ENCODE assay signal across 14 mouse cellular contexts in genomic region chr11:121056536-121057236, GRCm38 (mm10). TPM values are rescaled to one million over a fixed set of nuclear protein-coding genes. Genes with fewer than 3 reads are reported as not detected.
DNase-seq lines count a peak whose midpoint lies in the region; ATAC-seq and TF ChIP-seq lines count a peak whose summit lies in the region.
"Had no signal": no experiment of that assay in that cellular context is flagged by ENCODE, and none has a peak within 500 bp of the region (broad histone marks: within the 10 kb centered on the region; RNA-seq: fewer than 3 reads in every experiment).

No protein-coding gene starts in this region.

- no peak overlapping the region for H3K27ac ChIP-seq in embryonic facial prominence, embryonic 15.5 days (replicated peaks)
- H3K27ac ChIP-seq in layer of hippocampus, adult 2 months, result no peak overlapping the region
- H3K27ac ChIP-seq in left cerebral cortex, adult 2 months, result no peak overlapping the region
- H3K27ac ChIP-seq: heart, embryonic 13.5 days had no signal

- 42% methylated on average over 7 of the region's 7 CpGs for WGBS in embryonic facial prominence, embryonic 15.5 days

- peak; percentile 29; the same call in 1 of the 2 replicates for ATAC-seq in embryonic facial prominence, embryonic 15.5 days (ENCODE audit: insufficient number of reproducible peaks, low FRiP score, low TSS enrichment, low read depth)
- ATAC-seq: forebrain, embryonic 16.5 days; inflammation-experienced regulatory T-cells, adult 6 months had no signal

- H3K4me1 ChIP-seq in embryonic facial prominence, embryonic 15.5 days, result peaks cover 10% of the 10 kb centered on the region; the same call in 1 of the 2 replicates

- no peak for TF ChIP-seq CTCF in layer of hippocampus, adult 2 months (conservative IDR thresholded peaks at IDR 0.05)
- TF ChIP-seq CTCF in left cerebral cortex, adult 2 months (IDR thresholded peaks at IDR 0.05), result no peak

- no peaks in the 10 kb centered on the region for H3K27me3 ChIP-seq in embryonic facial prominence, embryonic 15.5 days

- H3K36me3 ChIP-seq in embryonic facial prominence, embryonic 15.5 days, result no peaks in the 10 kb centered on the region
- H3K36me3 ChIP-seq: heart, embryonic 13.5 days had no signal

- intact Hi-C loops in left cerebral cortex, adult 2 months (cut with DNase I), result no loop called here

- no peak overlapping the region for H3K4me3 ChIP-seq in embryonic facial prominence, embryonic 15.5 days (replicated peaks)
- no peak overlapping the region for H3K4me3 ChIP-seq in layer of hippocampus, adult 2 months
- H3K4me3 ChIP-seq in left cerebral cortex, adult 2 months, result no peak overlapping the region
- H3K4me3 ChIP-seq: heart, embryonic 13.5 days; myocyte had no signal

- peak; percentile 58 for DNase-seq in adipocyte (ENCODE audit: low spot score)
- peak; percentile 70 for DNase-seq in kidney, postnatal 10 days
- DNase-seq in lung, postnatal 10 days, result peak; percentile 46
- DNase-seq in layer of hippocampus, adult 2 months (ENCODE audit: low spot score in 2 of 2), result no peak
- no peak for DNase-seq in frontal cortex, postnatal 14 days (ENCODE audit: low spot score in 2 of 2)
- no peak for DNase-seq in left cerebral cortex, adult 2 months (ENCODE audit: extremely low spot score in 1 of 2, low spot score in 2 of 2)
- no peak for DNase-seq in cerebellum, postnatal 4 days (ENCODE audit: low spot score in 2 of 2)
- DNase-seq: thymus, postnatal 25 days had no signal

- H3K9me3 ChIP-seq in embryonic facial prominence, embryonic 15.5 days (replicated peaks), result no peaks in the 10 kb centered on the region
- H3K9me3 ChIP-seq: heart, embryonic 13.5 days had no signal

- H3K4me2 ChIP-seq in embryonic facial prominence, embryonic 15.5 days (replicated peaks), result no peak overlapping the region
- H3K4me2 ChIP-seq: heart, embryonic 13.5 days had no signal

- H3K9ac ChIP-seq in embryonic facial prominence, embryonic 15.5 days, result no peak overlapping the region
- H3K9ac ChIP-seq: heart, embryonic 13.5 days had no signal

RNA-seq across cellular contexts. Expression of gene Sectm1b, which starts 6.7 kb away (rescaled TPM):
- polyA plus RNA-seq in embryonic facial prominence, embryonic 15.5 days (2015; fragmentation: Nextera tagmentation; extraction: Ambion mirVana), result 1.2 and 1.3 TPM in 2 replicates
- total RNA-seq in layer of hippocampus, adult 2 months (2021), result not detected
- total RNA-seq in left cerebral cortex, adult 2 months (2021), result not detected
- polyA plus RNA-seq: forebrain, embryonic 16.5 days; heart, embryonic 13.5 days; inflammation-experienced regulatory T-cells, adult 6 months; limb, embryonic 11.5 days; myocyte had no signal

RNA-seq across cellular contexts. Expression of gene Cd7, which starts 17.5 kb away (rescaled TPM):
- 0.46 and 1.1 TPM in 2 replicates for polyA plus RNA-seq in embryonic facial prominence, embryonic 15.5 days (2015; fragmentation: Nextera tagmentation; extraction: Ambion mirVana)
- not detected for total RNA-seq in layer of hippocampus, adult 2 months (2021)
- 1 to 10 TPM; 2.2 to 3.0 TPM for total RNA-seq in left cerebral cortex, adult 2 months (2021)
- polyA plus RNA-seq: forebrain, embryonic 16.5 days; limb, embryonic 11.5 days had no signal

RNA-seq across cellular contexts. Expression of gene Sectm1a, which starts 24.3 kb away (rescaled TPM):
- 0.83 and 1.1 TPM in 2 replicates for polyA plus RNA-seq in embryonic facial prominence, embryonic 15.5 days (2015; fragmentation: Nextera tagmentation; extraction: Ambion mirVana)
- not detected for total RNA-seq in layer of hippocampus, adult 2 months (2021)
- not detected for total RNA-seq in left cerebral cortex, adult 2 months (2021)
- polyA plus RNA-seq: forebrain, embryonic 16.5 days; heart, embryonic 13.5 days; inflammation-experienced regulatory T-cells, adult 6 months; limb, embryonic 11.5 days had no signal

Comparison
In these comparisons a context has a peak if more than half of its experiments do, and no peak if none do; other contexts are left out.
1. DNase-seq: peak in adipocyte (single experiment), kidney, postnatal 10 days (single experiment) and lung, postnatal 10 days (single experiment); none in layer of hippocampus, adult 2 months (0 of 2), frontal cortex, postnatal 14 days (0 of 2), left cerebral cortex, adult 2 months (0 of 2) and cerebellum, postnatal 4 days (0 of 2).